8 mouse cellular contexts compared by ENCODE assay signal in the genomic region with DNA sequence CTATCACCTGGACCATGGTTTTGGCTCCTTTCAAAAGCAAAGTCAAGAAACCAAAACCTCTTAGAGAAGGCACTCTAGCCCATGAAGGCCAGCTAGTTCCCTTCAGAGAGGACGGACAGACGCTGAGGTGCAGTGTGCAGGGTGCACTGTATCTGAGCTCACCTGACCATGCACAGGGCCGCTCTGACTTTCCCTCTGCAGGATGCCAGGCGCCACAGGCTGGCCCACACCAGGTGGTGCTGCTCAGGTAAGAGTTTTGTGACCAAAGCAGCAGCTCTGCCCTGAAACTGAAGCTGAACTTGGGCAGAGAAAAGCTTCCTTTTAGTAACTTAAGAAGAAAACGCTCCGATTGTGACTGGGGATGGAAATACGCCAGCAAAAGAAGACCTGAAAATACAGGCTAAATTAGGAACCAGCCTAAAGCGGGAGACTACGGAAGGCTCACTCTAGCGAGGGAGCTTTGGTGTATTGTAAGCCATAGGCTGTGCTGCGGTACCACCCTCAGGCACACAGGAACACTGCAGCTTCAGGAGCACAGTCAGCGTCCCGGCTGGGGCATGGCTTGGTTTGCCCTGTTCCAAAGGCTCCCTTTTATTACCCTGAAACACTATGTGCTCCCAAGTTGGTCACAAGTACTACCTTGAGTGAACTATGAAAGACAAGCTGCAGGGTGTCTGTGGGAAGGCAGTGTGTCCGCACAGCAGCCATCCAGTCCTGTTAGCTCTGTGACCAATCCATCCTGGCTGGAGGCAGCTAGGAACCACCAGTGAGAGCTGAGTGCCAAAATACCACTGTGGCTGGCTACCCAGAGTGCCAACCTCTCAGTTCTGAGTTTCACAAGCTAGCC. TPM values are rescaled to one million over a fixed set of nuclear protein-coding genes. Genes with fewer than 3 reads are reported as not detected.
A peak's percentile ranks its signal among the peaks of the same experiment; 100 is the strongest.
DNase-seq lines count a peak whose midpoint lies in the region; ATAC-seq lines count a peak whose summit lies in the region.

No protein-coding gene starts in this region.

- H3K9me3 ChIP-seq in heart, embryonic 13.5 days: no peaks in the 10 kb centered on the region
- no peaks in the 10 kb centered on the region for H3K9me3 ChIP-seq in liver, embryonic 12.5 days (replicated peaks)

- H3K4me2 ChIP-seq in heart, embryonic 13.5 days: peak overlapping the region; percentile 60
- H3K4me2 ChIP-seq in liver, embryonic 12.5 days: peak overlapping the region; percentile 14; the same call in 1 of the 2 replicates

- no peaks in the 10 kb centered on the region for H3K27me3 ChIP-seq in heart, embryonic 13.5 days (replicated peaks)
- H3K27me3 ChIP-seq in liver, embryonic 12.5 days (replicated peaks): no peaks in the 10 kb centered on the region

- H3K9ac ChIP-seq in heart, embryonic 13.5 days: peak overlapping the region; percentile 65
- no peak overlapping the region for H3K9ac ChIP-seq in liver, embryonic 12.5 days

- H3K4me3 ChIP-seq in heart, embryonic 13.5 days: peak overlapping the region; percentile 24; the same call in 1 of the 2 replicates
- no peak overlapping the region for H3K4me3 ChIP-seq in liver, embryonic 12.5 days

- WGBS in heart, embryonic 13.5 days: 18% methylated on average over 14 of the region's 14 CpGs
- 28% methylated on average over 14 of the region's 14 CpGs for WGBS in liver, embryonic 12.5 days (ENCODE audit: insufficient replicate concordance)

- H3K36me3 ChIP-seq in heart, embryonic 13.5 days: no peaks in the 10 kb centered on the region
- no peaks in the 10 kb centered on the region for H3K36me3 ChIP-seq in liver, embryonic 12.5 days

- peaks cover 4% of the 10 kb centered on the region; the same call in 1 of the 2 replicates for H3K4me1 ChIP-seq in heart, embryonic 13.5 days
- no peaks in the 10 kb centered on the region for H3K4me1 ChIP-seq in liver, embryonic 12.5 days

- H3K27ac ChIP-seq in heart, embryonic 13.5 days (replicated peaks): no peak overlapping the region
- no peak overlapping the region for H3K27ac ChIP-seq in liver, embryonic 12.5 days

- peak; percentile 55 for DNase-seq in A20 (ENCODE audit: low read depth, low spot score)
- peak; percentile 39 to 78 for DNase-seq in adrenal gland, adult (ENCODE audit: inconsistent age in 2 of 2, low spot score in 1 of 2)
- peak; percentile 49 for DNase-seq in embryo, embryonic 9.5 days (ENCODE audit: extremely low spot score)
- peak; percentile 71 for DNase-seq in kidney, postnatal 10 days
- DNase-seq in natural killer cell, adult 2 months (ENCODE audit: low spot score in 2 of 2): peak; percentile 11 to 24
- DNase-seq in testis, postnatal 14 days (ENCODE audit: low spot score): peak; percentile 24

- no peak for ATAC-seq in heart, embryonic 13.5 days (ENCODE audit: extremely low read depth, insufficient number of reproducible peaks, low FRiP score, low TSS enrichment)
- ATAC-seq in liver, embryonic 12.5 days: peak; percentile 66; the same call in 1 of the 2 replicates

RNA-seq across cellular contexts. Expression of gene Akap11, which starts 54.0 kb away (rescaled TPM):
- polyA plus RNA-seq in heart, embryonic 13.5 days (2015; fragmentation: Nextera tagmentation; extraction: Ambion mirVana): 12.5 and 12.8 TPM in 2 replicates
- polyA plus RNA-seq in liver, embryonic 12.5 days (2016; fragmentation: Nextera tagmentation; extraction: Ambion mirVana): 9.5 and 11.2 TPM in 2 replicates

Comparison
In these comparisons a context has a peak if more than half of its experiments do, and no peak if none do; other contexts are left out.
1. DNase-seq: peak in every context shown above with its lines; median percentile 71 in kidney, postnatal 10 days; 58 in adrenal gland, adult; 55 in A20; 49 in embryo, embryonic 9.5 days; 24 in testis, postnatal 14 days; 18 in natural killer cell, adult 2 months.